Mouse (Mus musculus): ENCODE data around the gene Ndufb7. TPM values are rescaled to one million over a fixed set of nuclear protein-coding genes. Genes with fewer than 3 reads are reported as not detected.
A peak's percentile ranks its signal among the peaks of the same experiment; 100 is the strongest.

Ndufb7 gene
- total and polyA plus RNA-seq, 3 experiments, result 620 to 1,159 (median 733) TPM

DNA sequence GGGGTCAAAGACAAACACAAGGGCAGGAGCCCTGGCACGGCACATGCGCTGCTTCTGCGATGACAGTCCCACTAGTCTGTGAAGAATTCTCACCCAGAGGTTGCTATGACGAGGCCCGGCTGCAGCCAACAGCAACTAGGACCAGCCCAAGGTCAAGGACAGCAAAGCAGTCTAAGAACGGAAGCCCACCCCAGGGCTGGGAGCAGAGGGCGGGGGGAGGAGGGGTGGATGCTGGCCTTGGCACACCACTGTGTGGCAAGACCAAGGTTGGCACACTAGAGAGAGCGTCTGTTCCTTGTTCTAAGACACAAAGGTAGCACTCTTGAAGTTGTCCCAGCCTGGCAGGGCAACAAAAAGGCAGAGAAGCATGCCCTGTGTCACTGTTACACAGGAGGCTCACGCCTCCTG lies 10.9 kb downstream of the Ndufb7 start:
- Histone ChIP-seq H3K27me3 (ENCODE audit: control insufficient read depth, insufficient read depth, low read length) (no peaks in the 10 kb centered on the region), H3K79me2 (replicated peaks; ENCODE audit: control insufficient read depth, insufficient read depth, low read length) (no peaks in the 10 kb centered on the region; the same call in 1 of the 2 replicates), H3K4me1 (ENCODE audit: control insufficient read depth, insufficient read depth, low read length) (peaks cover 9% of the 10 kb centered on the region), H3K9ac (ENCODE audit: low read depth, low read length) (peak overlapping the region; percentile 73), H3K4me3 (no peak overlapping the region), H3K27ac (peak overlapping the region; percentile 90), H3K36me3 (ENCODE audit: control insufficient read depth, insufficient read depth, low read length) (no peaks in the 10 kb centered on the region)
- TF ChIP-seq EP300 (IDR thresholded peaks at IDR 0.05; ENCODE audit: insufficient read depth, low read depth, low read length) (peak; percentile 34; the same call in 1 of the 2 replicates), CTCF (IDR thresholded peaks at IDR 0.05) (no peak), POLR2A (IDR thresholded peaks at IDR 0.05; ENCODE audit: insufficient read depth, low read depth, low read length) (peak; percentile 61; the same call in 1 of the 2 replicates)
- WGBS, result 56% methylated on average over 9 of the region's 9 CpGs
- peak; percentile 53 to 76 for DNase-seq
- intact Hi-C loops (cut with DNase I), result no loop called here

DNA sequence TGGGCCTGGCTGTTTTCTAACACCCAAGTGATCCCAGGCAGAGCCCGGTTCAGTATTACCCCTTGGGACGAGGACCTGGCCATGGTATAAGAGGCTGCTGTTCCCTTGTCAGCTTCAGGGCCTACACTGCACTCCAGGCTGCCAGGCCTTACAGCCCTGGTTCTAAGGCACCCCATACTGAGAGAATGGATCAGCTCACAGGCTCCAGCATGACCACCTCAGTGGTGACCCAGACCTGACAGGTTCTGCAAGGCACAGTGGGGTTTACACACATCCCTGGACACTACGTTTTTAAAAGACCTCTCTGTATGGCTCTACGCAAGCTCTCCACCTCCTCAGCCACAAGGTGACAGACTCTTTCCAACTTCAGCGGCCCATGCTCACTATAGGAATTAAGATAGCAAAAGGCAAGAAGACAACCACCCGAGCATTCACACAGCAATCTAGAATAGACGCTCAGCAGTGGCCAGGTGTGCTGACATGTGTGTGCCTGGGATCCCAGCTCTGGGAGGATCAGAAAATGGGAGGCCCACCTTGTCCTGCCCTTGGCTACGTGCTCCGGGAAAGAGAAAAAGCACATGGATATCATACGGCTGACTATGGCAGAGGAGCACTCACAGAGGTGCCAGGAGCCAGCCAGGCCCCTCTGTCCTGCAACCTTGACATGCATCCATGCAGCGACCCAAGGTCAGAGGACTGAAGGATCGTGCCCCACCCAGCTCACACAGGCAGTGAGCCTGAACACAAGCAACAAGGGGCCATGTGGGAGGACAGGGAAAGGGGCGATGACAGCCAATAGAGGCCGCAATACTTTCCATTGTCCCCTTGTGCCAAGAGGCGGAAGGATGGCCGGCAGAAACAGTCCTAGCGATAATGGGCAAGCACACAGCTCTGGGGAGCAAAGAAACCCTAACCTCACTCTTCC lies 11.9 kb downstream of the Ndufb7 start:
- no peaks in the 10 kb centered on the region for H3K27me3 ChIP-seq (ENCODE audit: control insufficient read depth, insufficient read depth, low read length)
- peak; percentile 46 to 49 for DNase-seq
- peak overlapping the region; percentile 18 for H3K9ac ChIP-seq (ENCODE audit: low read depth, low read length)
- WGBS, result 50% methylated on average over 17 of the region's 17 CpGs
- peak overlapping the region; percentile 90 for H3K27ac ChIP-seq
- H3K4me3 ChIP-seq, result no peak overlapping the region
- TF ChIP-seq EP300 (IDR thresholded peaks at IDR 0.05; ENCODE audit: insufficient read depth, low read depth, low read length), result 0 out of 2 replicates have a peak, but pooled peaks have one; percentile 52
- TF ChIP-seq POLR2A (IDR thresholded peaks at IDR 0.05; ENCODE audit: insufficient read depth, low read depth, low read length), result 0 out of 2 replicates have a peak, but pooled peaks have one; percentile 24
- no peak for TF ChIP-seq CTCF (IDR thresholded peaks at IDR 0.05)
- no peaks in the 10 kb centered on the region; the same call in 1 of the 2 replicates for H3K79me2 ChIP-seq (replicated peaks; ENCODE audit: control insufficient read depth, insufficient read depth, low read length)
- H3K4me1 ChIP-seq (ENCODE audit: control insufficient read depth, insufficient read depth, low read length), result peaks cover 9% of the 10 kb centered on the region
- no peaks in the 10 kb centered on the region for H3K36me3 ChIP-seq (ENCODE audit: control insufficient read depth, insufficient read depth, low read length)
- intact Hi-C loops (cut with DNase I), result no loop called here

GRCm38 (mm10) chr8:83579676-83580075 lies 13.2 kb downstream of the Ndufb7 start:
- DNase-seq, result peak in 1 of 2 experiments; percentile 2
- no peak overlapping the region for H3K9ac ChIP-seq (ENCODE audit: low read depth, low read length)
- intact Hi-C loops (cut with DNase I), result no loop called here
- H3K4me1 ChIP-seq (ENCODE audit: control insufficient read depth, insufficient read depth, low read length), result peaks cover 9% of the 10 kb centered on the region
- peaks cover 2% of the 10 kb centered on the region; the same call in 1 of the 2 replicates for H3K79me2 ChIP-seq (replicated peaks; ENCODE audit: control insufficient read depth, insufficient read depth, low read length)
- H3K36me3 ChIP-seq (ENCODE audit: control insufficient read depth, insufficient read depth, low read length), result no peaks in the 10 kb centered on the region
- WGBS, result 77% methylated on average over 8 of the region's 8 CpGs
- no peak for TF ChIP-seq POLR2A (IDR thresholded peaks at IDR 0.05; ENCODE audit: insufficient read depth, low read depth, low read length)
- TF ChIP-seq CTCF (IDR thresholded peaks at IDR 0.05), result no peak
- no peak for TF ChIP-seq EP300 (IDR thresholded peaks at IDR 0.05; ENCODE audit: insufficient read depth, low read depth, low read length)
- no peak overlapping the region for H3K4me3 ChIP-seq
- no peak overlapping the region; the same call in 1 of the 2 replicates for H3K27ac ChIP-seq
- no peaks in the 10 kb centered on the region for H3K27me3 ChIP-seq (ENCODE audit: control insufficient read depth, insufficient read depth, low read length)

DNA sequence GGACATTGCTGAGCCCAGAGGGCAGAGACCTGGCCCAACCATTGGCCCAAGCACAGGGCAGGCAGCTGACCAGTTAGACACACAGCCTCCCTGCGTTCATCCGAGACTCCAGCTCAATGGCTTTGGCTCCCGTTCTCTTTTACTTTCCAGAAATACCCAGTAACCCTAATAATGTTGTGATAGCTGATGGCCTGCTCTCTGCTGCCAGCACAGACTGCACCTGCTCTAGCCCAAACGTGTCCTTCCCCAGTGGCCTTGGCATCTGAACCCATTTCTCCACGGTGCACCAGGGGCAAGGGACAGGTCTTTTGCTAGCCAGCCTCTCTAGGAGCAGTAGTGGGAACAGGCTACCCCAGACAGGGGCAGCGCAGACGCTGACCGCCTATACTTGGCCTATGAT lies 14.4 kb downstream of the Ndufb7 start:
- H3K27me3 ChIP-seq (ENCODE audit: control insufficient read depth, insufficient read depth, low read length), result no peaks in the 10 kb centered on the region
- TF ChIP-seq CTCF (IDR thresholded peaks at IDR 0.05), result no peak
- peak; percentile 3; the same call in 1 of the 2 replicates for TF ChIP-seq EP300 (IDR thresholded peaks at IDR 0.05; ENCODE audit: insufficient read depth, low read depth, low read length)
- TF ChIP-seq POLR2A (IDR thresholded peaks at IDR 0.05; ENCODE audit: insufficient read depth, low read depth, low read length), result 0 out of 2 replicates have a peak, but pooled peaks have one; percentile 1
- H3K36me3 ChIP-seq (ENCODE audit: control insufficient read depth, insufficient read depth, low read length), result no peaks in the 10 kb centered on the region
- DNase-seq, result peak in 1 of 2 experiments; percentile 44
- H3K27ac ChIP-seq, result peak overlapping the region; percentile 63
- 63% methylated on average over 8 of the region's 8 CpGs for WGBS
- H3K4me3 ChIP-seq, result no peak overlapping the region
- peaks cover 6% of the 10 kb centered on the region; the same call in 1 of the 2 replicates for H3K79me2 ChIP-seq (replicated peaks; ENCODE audit: control insufficient read depth, insufficient read depth, low read length)
- peaks cover 12% of the 10 kb centered on the region for H3K4me1 ChIP-seq (ENCODE audit: control insufficient read depth, insufficient read depth, low read length)
- intact Hi-C loops (cut with DNase I), result no loop called here
- H3K9ac ChIP-seq (ENCODE audit: low read depth, low read length), result no peak overlapping the region

DNA sequence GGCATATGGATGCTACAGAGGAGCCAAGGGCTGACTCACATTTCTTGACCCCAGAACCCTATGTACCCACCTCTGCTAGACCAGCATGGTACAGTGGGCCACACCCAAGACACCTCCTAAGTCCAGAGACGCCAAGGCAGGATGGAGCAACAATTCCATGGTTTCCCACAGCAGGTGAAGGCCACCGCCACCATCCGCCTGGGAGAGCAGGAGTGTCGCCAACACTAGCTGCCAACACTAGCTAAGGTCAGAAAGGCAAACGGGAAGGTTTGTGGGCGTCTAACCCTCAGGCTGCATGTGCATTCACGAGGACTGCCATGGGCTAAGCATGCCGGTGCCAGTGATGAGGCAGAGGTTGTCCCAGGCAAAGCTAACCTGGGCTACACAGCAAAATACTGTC lies 15.8 kb downstream of the Ndufb7 start:
- no peaks in the 10 kb centered on the region for H3K36me3 ChIP-seq (ENCODE audit: control insufficient read depth, insufficient read depth, low read length)
- intact Hi-C loops (cut with DNase I), result no loop called here
- DNase-seq, result peak in 1 of 2 experiments; percentile 6
- H3K79me2 ChIP-seq (replicated peaks; ENCODE audit: control insufficient read depth, insufficient read depth, low read length), result peaks cover 6% of the 10 kb centered on the region; the same call in 1 of the 2 replicates
- TF ChIP-seq EP300 (IDR thresholded peaks at IDR 0.05; ENCODE audit: insufficient read depth, low read depth, low read length) (0 out of 2 replicates have a peak, but pooled peaks have one; percentile 6), CTCF (IDR thresholded peaks at IDR 0.05) (no peak), POLR2A (IDR thresholded peaks at IDR 0.05; ENCODE audit: insufficient read depth, low read depth, low read length) (peak; percentile 41)
- H3K4me3 ChIP-seq, result no peak overlapping the region
- no peak overlapping the region for H3K9ac ChIP-seq (ENCODE audit: low read depth, low read length)
- H3K27me3 ChIP-seq (ENCODE audit: control insufficient read depth, insufficient read depth, low read length), result no peaks in the 10 kb centered on the region
- peaks cover 12% of the 10 kb centered on the region for H3K4me1 ChIP-seq (ENCODE audit: control insufficient read depth, insufficient read depth, low read length)
- WGBS, result 63% methylated on average over 8 of the region's 8 CpGs
- H3K27ac ChIP-seq, result no peak overlapping the region
